Mouse (Mus musculus) hindbrain, embryonic 13.5 days (tissue): ENCODE data around the gene Krt82. TPM values are rescaled to one million over a fixed set of nuclear protein-coding genes. Genes with fewer than 3 reads are reported as not detected.

ENCODE experiments used
- ATAC-seq: fragments of 200-750 bp; cut with Nextera tagmentation; 2 replicates; pipeline ENCODE4 v1.8.0; 2017; ENCODE audit warnings: moderate TSS enrichment; ENCODE audit not compliant: low FRiP score
- H3K27ac ChIP-seq: fragments of 300-500 bp; sonication (generic); 2 replicates; pipeline ENCODE4 v1.5.1; 2015; ENCODE audit warnings: inconsistent platforms, mild to moderate bottlenecking, moderate library complexity
- H3K27me3 ChIP-seq: fragments of 300-500 bp; sonication (generic); 2 replicates; pipeline ENCODE4 v1.6.1; 2015; ENCODE audit warnings: mild to moderate bottlenecking, inconsistent platforms
- H3K36me3 ChIP-seq: fragments of 300-500 bp; sonication (generic); 2 replicates; pipeline ENCODE4 v1.6.1; 2015; ENCODE audit warnings: mild to moderate bottlenecking, inconsistent platforms
- H3K4me1 ChIP-seq: fragments of 300-500 bp; sonication (generic); replicated peaks from 2 replicates; pipeline ENCODE4 v1.6.1; 2015; ENCODE audit warnings: inconsistent platforms
- H3K4me2 ChIP-seq: fragments of 300-500 bp; sonication (generic); 2 replicates; pipeline ENCODE4 v1.6.1; 2015; ENCODE audit warnings: inconsistent platforms, mild to moderate bottlenecking, moderate library complexity
- H3K4me3 ChIP-seq: fragments of 300-500 bp; sonication (generic); 2 replicates; pipeline ENCODE4 v1.5.1; 2015; ENCODE audit warnings: mild to moderate bottlenecking, inconsistent platforms
- H3K9ac ChIP-seq: fragments of 300-500 bp; sonication (generic); 2 replicates; pipeline ENCODE4 v1.6.1; 2015; ENCODE audit warnings: mild to moderate bottlenecking, inconsistent platforms
- H3K9me3 ChIP-seq: fragments of 300-500 bp; sonication (generic); 2 replicates; pipeline ENCODE4 v1.6.1; 2016; ENCODE audit warnings: inconsistent platforms
- WGBS: fragments of 180-500 bp; shearing (Covaris S2); methylation state at CpG from one replicate; pipeline ENCODE4 v1.1.7; 2015; 5-methylcytosine and 5-hydroxymethylcytosine counted together
- microRNA-seq: library from miRNA; unstranded; fragments of <30 nt; microRNA quantifications from one replicate; pipeline ENCODE4, GENCODE M21; 2016
- polyA plus RNA-seq: library from polyadenylated mRNA; unstranded; fragments of >200 nt; fragmentation: Nextera tagmentation; extraction: Ambion mirVana; gene quantifications from 2 replicates; pipeline ENCODE4 v1.2.1, GENCODE M21; 2015

The Krt82 gene
- polyA plus RNA-seq, 1 experiment from 2014 or later = not detected

DNA sequence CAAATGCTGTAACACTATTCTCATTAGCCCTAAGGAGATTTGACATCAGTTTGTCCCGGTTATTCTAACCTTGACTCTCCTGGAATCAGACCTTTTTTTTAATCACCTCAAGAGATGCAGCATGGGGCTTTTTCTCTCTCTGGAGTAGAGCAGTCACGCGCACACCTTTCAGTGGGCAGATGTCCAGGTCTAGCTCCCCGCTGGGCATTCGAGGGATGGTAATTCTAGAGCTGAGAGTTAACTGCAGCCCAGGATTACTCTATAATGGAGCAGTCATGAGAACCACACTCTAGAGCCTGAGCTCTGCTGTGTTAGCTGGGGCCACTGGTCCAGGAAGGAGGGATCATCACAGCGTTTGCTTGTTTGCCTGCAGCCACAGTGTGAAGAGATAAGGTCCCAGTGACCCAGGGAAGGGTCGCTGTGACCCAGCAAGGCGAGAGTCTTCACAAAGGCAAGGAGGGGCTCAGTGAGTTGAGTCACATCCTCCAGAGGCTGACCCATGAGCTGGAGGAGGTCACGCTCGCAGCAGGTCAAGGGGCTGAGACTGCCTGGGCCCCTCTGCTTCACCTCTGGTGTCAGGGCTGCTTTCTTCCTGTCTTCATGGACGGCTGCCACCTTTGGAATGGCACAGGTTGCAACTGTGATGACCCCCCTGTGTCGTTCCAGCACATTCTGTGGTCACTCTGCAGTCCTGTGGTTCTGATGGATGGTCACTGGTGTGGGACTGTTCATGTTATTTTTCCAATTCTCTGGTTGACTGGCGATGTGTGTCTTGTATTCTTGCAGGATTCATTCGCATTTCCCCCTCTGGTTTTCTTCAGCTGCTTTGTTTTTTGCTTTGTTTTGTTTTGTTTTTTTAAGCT lies 43.3 kb downstream of the Krt82 start:
- Histone ChIP-seq H3K9me3 (no peaks in the 10 kb centered on the region), H3K4me1 (peaks cover 4% of the 10 kb centered on the region; the same call in 1 of the 2 replicates), H3K9ac (no peak overlapping the region), H3K27ac (no peak overlapping the region), H3K4me2 (no peak overlapping the region), H3K27me3 (no peaks in the 10 kb centered on the region), H3K4me3 (no peak overlapping the region), H3K36me3 (no peaks in the 10 kb centered on the region)
- WGBS = 66% methylated on average over 14 of the region's 14 CpGs
- no peak for ATAC-seq

DNA sequence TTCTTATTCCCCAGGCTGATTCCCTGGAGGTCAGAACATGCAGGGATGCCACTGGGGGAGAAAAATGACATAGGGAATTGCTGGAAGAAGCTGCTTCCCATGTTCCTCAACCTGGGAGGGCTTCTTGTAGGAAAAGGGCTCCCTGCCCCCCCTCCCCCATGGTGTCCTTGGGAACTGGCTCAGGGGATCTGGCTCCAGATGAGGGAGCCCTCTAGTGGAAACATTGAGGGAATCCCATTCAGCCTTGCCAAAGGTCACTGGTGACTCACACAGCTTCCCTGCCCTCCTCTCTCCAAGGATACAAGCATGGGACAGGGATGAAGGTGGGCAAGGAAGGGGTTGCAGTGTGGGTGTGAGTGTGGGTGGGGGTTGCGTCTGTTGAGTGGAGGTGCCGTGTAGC lies 53.3 kb downstream of the Krt82 start:
- no peaks in the 10 kb centered on the region for H3K27me3 ChIP-seq
- WGBS = 83% methylated on average over 2 of the region's 2 CpGs
- no peak for ATAC-seq

GRCm38 (mm10) chr15:101495266-101495665 lies 55.2 kb downstream of the Krt82 start:
- WGBS = 88% methylated on average over 8 of the region's 8 CpGs
- Histone ChIP-seq H3K27me3 (no peaks in the 10 kb centered on the region), H3K4me3 (no peak overlapping the region), H3K9me3 (no peaks in the 10 kb centered on the region), H3K27ac (no peak overlapping the region), H3K9ac (no peak overlapping the region), H3K36me3 (no peaks in the 10 kb centered on the region), H3K4me2 (no peak overlapping the region), H3K4me1 (no peaks in the 10 kb centered on the region; the same call in 1 of the 2 replicates)
- no peak for ATAC-seq

More for the DNA sequence above, 53.3 kb downstream of the Krt82 start:
- H3K9me3 ChIP-seq = no peaks in the 10 kb centered on the region
- H3K4me1 ChIP-seq = no peaks in the 10 kb centered on the region
- no peak overlapping the region for H3K4me2 ChIP-seq
- no peak overlapping the region for H3K9ac ChIP-seq
- no peak overlapping the region for H3K27ac ChIP-seq
- H3K4me3 ChIP-seq = no peak overlapping the region
- H3K36me3 ChIP-seq = no peaks in the 10 kb centered on the region

GRCm38 (mm10) chr15:101494203-101494602 lies 56.3 kb downstream of the Krt82 start:
- Histone ChIP-seq H3K36me3 (no peaks in the 10 kb centered on the region), H3K4me1 (no peaks in the 10 kb centered on the region; the same call in 1 of the 2 replicates), H3K27ac (no peak overlapping the region), H3K27me3 (no peaks in the 10 kb centered on the region), H3K9ac (no peak overlapping the region), H3K4me2 (no peak overlapping the region), H3K4me3 (no peak overlapping the region), H3K9me3 (no peaks in the 10 kb centered on the region)
- ATAC-seq = no peak
- WGBS = 24% methylated on average over 1 of the region's 1 CpGs

- WGBS = 94% methylated on average over 6 of the region's 6 CpGs
- Histone ChIP-seq H3K27ac (no peak overlapping the region), H3K4me2 (no peak overlapping the region), H3K4me3 (no peak overlapping the region), H3K9me3 (no peaks in the 10 kb centered on the region), H3K36me3 (no peaks in the 10 kb centered on the region), H3K9ac (no peak overlapping the region), H3K27me3 (no peaks in the 10 kb centered on the region), H3K4me1 (no peaks in the 10 kb centered on the region; the same call in 1 of the 2 replicates)
- ATAC-seq = no peak
These were observed 56.8 kb downstream of the Krt82 start for GRCm38 (mm10) chr15:101493713-101494112.

DNA sequence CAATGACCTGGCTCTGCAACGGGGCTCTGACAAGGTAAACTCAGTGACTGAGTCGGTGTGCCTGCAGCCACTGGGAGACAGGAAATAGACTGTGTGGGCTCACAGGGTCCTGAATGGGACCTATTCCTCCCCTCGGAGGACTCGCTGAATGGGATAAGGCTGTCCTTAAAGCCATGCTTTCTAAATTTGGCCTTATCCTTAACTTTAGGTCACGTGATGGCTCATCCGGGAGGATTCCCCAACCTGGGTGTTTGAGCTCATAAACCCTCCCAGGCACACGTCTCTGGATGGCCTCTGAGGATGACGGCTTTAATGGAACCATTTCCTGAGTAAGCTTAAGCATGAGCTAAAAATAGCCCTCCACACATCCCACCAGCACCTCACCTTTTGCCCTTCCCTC lies 57.7 kb downstream of the Krt82 start:
- WGBS = 80% methylated on average over 8 of the region's 8 CpGs

DNA sequence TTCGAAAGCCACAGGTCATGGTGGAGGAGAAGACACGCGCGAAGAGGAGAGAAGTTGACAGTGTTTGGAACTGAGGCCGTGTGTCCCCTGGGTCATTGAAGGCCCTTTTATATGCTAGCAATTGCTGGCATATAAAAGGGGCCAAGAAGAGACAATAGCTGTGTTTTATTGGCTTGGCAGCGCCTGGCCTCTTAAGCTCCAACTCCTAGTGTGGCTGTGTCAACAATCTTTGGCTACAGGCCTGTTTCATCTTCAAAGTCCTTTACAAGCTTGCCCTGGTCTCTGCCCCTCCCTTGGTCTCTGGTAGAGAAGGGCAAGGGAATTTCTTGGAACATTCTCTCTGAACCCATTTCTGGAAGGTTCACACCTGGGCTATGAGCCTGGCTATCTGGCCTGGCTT lies 59.0 kb downstream of the Krt82 start, which contains the start of gene Krt83:
TSS of gene Krt83 (minus strand) at position 82 of the 400 bp plus-strand sequence.
- H3K4me3 ChIP-seq = no peak within 1 kb of the TSS
- no peaks in the 10 kb centered on the region for H3K36me3 ChIP-seq
- 61% methylated on average over 6 of the region's 6 CpGs for WGBS

More for the DNA sequence above, 57.7 kb downstream of the Krt82 start:
- Histone ChIP-seq H3K4me1 (no peaks in the 10 kb centered on the region; the same call in 1 of the 2 replicates), H3K4me2 (no peak overlapping the region), H3K9ac (no peak overlapping the region), H3K9me3 (no peaks in the 10 kb centered on the region), H3K36me3 (no peaks in the 10 kb centered on the region), H3K4me3 (no peak overlapping the region), H3K27me3 (no peaks in the 10 kb centered on the region), H3K27ac (no peak overlapping the region)
- no peak for ATAC-seq

More for the DNA sequence above, 59.0 kb downstream of the Krt82 start, which contains the start of gene Krt83:
- no peak within 1 kb of the TSS for H3K27ac ChIP-seq
- H3K9ac ChIP-seq = no peak within 1 kb of the TSS
- no peak for ATAC-seq
- no peak within 1 kb of the TSS for H3K4me2 ChIP-seq
- no peaks in the 10 kb centered on the region for H3K9me3 ChIP-seq
- H3K27me3 ChIP-seq = no peaks in the 10 kb centered on the region
- H3K4me1 ChIP-seq = no peaks in the 10 kb centered on the region; the same call in 1 of the 2 replicates

Small RNA genes within 50 kb of the gene (microRNA-seq; reads per million reads assigned to microRNA genes)
- not detected for gene Gm44393
- gene Gm44460 = not detected

Other genes starting within 250 kb of the Krt82 start
- 0.09 and 0.10 TPM in 2 replicates for gene Krt80, start 180.5 kb downstream of the Krt82 start, polyA plus RNA-seq
- 0.77 and 0.88 TPM in 2 replicates for gene Krt7, start 139.6 kb downstream of the Krt82 start, polyA plus RNA-seq
- gene Krt87, start 111.9 kb downstream of the Krt82 start, polyA plus RNA-seq = 0.19 and 0.23 TPM in 2 replicates
- not detected in 2 replicates for gene Krt88, start 102.9 kb downstream of the Krt82 start, polyA plus RNA-seq
- gene Krt81, start 86.9 kb downstream of the Krt82 start, polyA plus RNA-seq = not detected in 2 replicates
- gene Krt86, start 77.2 kb downstream of the Krt82 start, polyA plus RNA-seq = not detected in 2 replicates
- not detected in 2 replicates for gene Krt83, start 59.2 kb downstream of the Krt82 start, polyA plus RNA-seq
- not detected in 2 replicates for gene Gm49425, start 33.4 kb downstream of the Krt82 start, polyA plus RNA-seq
- gene Krt84, start 17.8 kb downstream of the Krt82 start, polyA plus RNA-seq = 0.16 TPM in 1 of 2 replicates, not detected in the other
- gene Krt90, start 12.3 kb upstream of the Krt82 start, polyA plus RNA-seq = 0.08 TPM in 1 of 2 replicates, not detected in the other
- 0.05 and 0.13 TPM in 2 replicates for gene Krt75, start 23.2 kb upstream of the Krt82 start, polyA plus RNA-seq
- gene Gm5414, start 77.5 kb upstream of the Krt82 start, polyA plus RNA-seq = not detected in 2 replicates
- not detected in 2 replicates for gene Gm5478, start 96.7 kb upstream of the Krt82 start, polyA plus RNA-seq
- gene Krt6b, start 129.6 kb upstream of the Krt82 start, polyA plus RNA-seq = not detected in 2 replicates
- not detected in 2 replicates for gene Krt6a, start 143.6 kb upstream of the Krt82 start, polyA plus RNA-seq
- gene Krt5, start 162.2 kb upstream of the Krt82 start, polyA plus RNA-seq = 0.12 and 0.38 TPM in 2 replicates
- gene Krt71, start 192.4 kb upstream of the Krt82 start, polyA plus RNA-seq = 0.31 and 0.45 TPM in 2 replicates
- gene Krt72, start 235.8 kb upstream of the Krt82 start, polyA plus RNA-seq = not detected in 2 replicates